Mouse (Mus musculus): ENCODE results near the gene Rbm14.

- no peak for TF ChIP-seq CTCF (IDR thresholded peaks at IDR 0.05; ENCODE audit: low read depth)
- TF ChIP-seq EP300 (IDR thresholded peaks at IDR 0.05; ENCODE audit: low read depth), result no peak
Measured at GRCm38 (mm10) chr19:4810309-4810708, 1.1 kb downstream of the Rbm14 start.

Data from heart, postnatal 0 days (tissue).